Mouse (Mus musculus): ENCODE data around the gene Smim6. TPM values are rescaled to one million over a fixed set of nuclear protein-coding genes. Genes with fewer than 3 reads are reported as not detected.

Gene Smim6
- polyA plus RNA-seq, 1 experiment from 2014 or later, result 40.9 TPM

GRCm38 (mm10) chr11:115886446-115886845 is 25.4 kb upstream of the Smim6 start:
- ATAC-seq (ENCODE audit: insufficient read depth, low FRiP score, low read depth), result no peak
- 0 out of 2 replicates have a peak, but pooled peaks cover 3% of the 10 kb centered on the region for H3K27me3 ChIP-seq (replicated peaks)
- no peak overlapping the region for H3K4me2 ChIP-seq
- WGBS, result 83% methylated on average over 11 of the region's 11 CpGs
- H3K9me3 ChIP-seq, result no peaks in the 10 kb centered on the region
- H3K4me1 ChIP-seq, result no peaks in the 10 kb centered on the region
- no peaks in the 10 kb centered on the region for H3K36me3 ChIP-seq
- H3K4me3 ChIP-seq (replicated peaks), result no peak overlapping the region
- no peak overlapping the region for H3K9ac ChIP-seq
- H3K27ac ChIP-seq, result no peak overlapping the region

- Histone ChIP-seq H3K4me2 (no peak overlapping the region), H3K27me3 (replicated peaks) (0 out of 2 replicates have a peak, but pooled peaks cover under 1% of the 10 kb centered on the region), H3K9ac (no peak overlapping the region), H3K4me3 (replicated peaks) (no peak overlapping the region), H3K27ac (no peak overlapping the region), H3K36me3 (peaks cover 2% of the 10 kb centered on the region; the same call in 1 of the 2 replicates), H3K9me3 (no peaks in the 10 kb centered on the region), H3K4me1 (no peaks in the 10 kb centered on the region)
- ATAC-seq (ENCODE audit: insufficient read depth, low FRiP score, low read depth), result no peak
- WGBS, result 83% methylated on average over 5 of the region's 5 CpGs
Measured at GRCm38 (mm10) chr11:115888020-115888419, 23.8 kb upstream of the Smim6 start.

- no peaks in the 10 kb centered on the region for H3K27me3 ChIP-seq (replicated peaks)
- no peak overlapping the region for H3K4me3 ChIP-seq (replicated peaks)
- no peak overlapping the region for H3K9ac ChIP-seq
- no peaks in the 10 kb centered on the region for H3K4me1 ChIP-seq
- H3K4me2 ChIP-seq, result no peak overlapping the region
- H3K9me3 ChIP-seq, result no peaks in the 10 kb centered on the region
- no peak for ATAC-seq (ENCODE audit: insufficient read depth, low FRiP score, low read depth)
- H3K27ac ChIP-seq, result no peak overlapping the region
- WGBS, result 76% methylated on average over 6 of the region's 6 CpGs
- H3K36me3 ChIP-seq, result peaks cover 4% of the 10 kb centered on the region
Measured at GRCm38 (mm10) chr11:115889159-115889558, 22.7 kb upstream of the Smim6 start.

GRCm38 (mm10) chr11:115892213-115892612 is 19.6 kb upstream of the Smim6 start:
- Histone ChIP-seq H3K36me3 (peaks cover 4% of the 10 kb centered on the region), H3K4me1 (no peaks in the 10 kb centered on the region), H3K27ac (no peak overlapping the region), H3K9me3 (no peaks in the 10 kb centered on the region), H3K9ac (no peak overlapping the region), H3K4me3 (replicated peaks) (no peak overlapping the region), H3K27me3 (replicated peaks) (no peaks in the 10 kb centered on the region), H3K4me2 (no peak overlapping the region)
- WGBS, result 61% methylated on average over 6 of the region's 6 CpGs
- ATAC-seq (ENCODE audit: insufficient read depth, low FRiP score, low read depth), result no peak

- WGBS, result 91% methylated on average over 9 of the region's 9 CpGs
- no peak for ATAC-seq (ENCODE audit: insufficient read depth, low FRiP score, low read depth)
Measured at GRCm38 (mm10) chr11:115893071-115893470, 18.7 kb upstream of the Smim6 start.

GRCm38 (mm10) chr11:115894755-115895520 is 16.9 kb upstream of the Smim6 start:
- Histone ChIP-seq H3K36me3 (peaks cover 4% of the 10 kb centered on the region), H3K4me2 (no peak overlapping the region), H3K4me3 (replicated peaks) (no peak overlapping the region), H3K27me3 (replicated peaks) (no peaks in the 10 kb centered on the region), H3K9me3 (no peaks in the 10 kb centered on the region), H3K9ac (no peak overlapping the region), H3K4me1 (peaks cover 10% of the 10 kb centered on the region), H3K27ac (no peak overlapping the region)
- WGBS, result 68% methylated on average over 14 of the region's 14 CpGs
- ATAC-seq (ENCODE audit: insufficient read depth, low FRiP score, low read depth), result no peak

More at GRCm38 (mm10) chr11:115893071-115893470, 18.7 kb upstream of the Smim6 start:
- Histone ChIP-seq H3K9me3 (no peaks in the 10 kb centered on the region), H3K36me3 (peaks cover 4% of the 10 kb centered on the region), H3K27me3 (replicated peaks) (no peaks in the 10 kb centered on the region), H3K4me2 (no peak overlapping the region), H3K27ac (no peak overlapping the region), H3K4me3 (replicated peaks) (no peak overlapping the region), H3K9ac (no peak overlapping the region), H3K4me1 (no peaks in the 10 kb centered on the region)

- H3K36me3 ChIP-seq, result no peaks in the 10 kb centered on the region; the same call in 1 of the 2 replicates
- H3K4me3 ChIP-seq (replicated peaks), result no peak overlapping the region
- H3K9me3 ChIP-seq, result no peaks in the 10 kb centered on the region
- ATAC-seq (ENCODE audit: insufficient read depth, low FRiP score, low read depth), result no peak
- WGBS, result 79% methylated on average over 7 of the region's 7 CpGs
- no peaks in the 10 kb centered on the region for H3K27me3 ChIP-seq (replicated peaks)
- H3K4me2 ChIP-seq, result no peak overlapping the region
- H3K9ac ChIP-seq, result no peak overlapping the region
- H3K4me1 ChIP-seq, result peaks cover 27% of the 10 kb centered on the region
- H3K27ac ChIP-seq, result no peak overlapping the region
Measured at GRCm38 (mm10) chr11:115898446-115898845, 13.4 kb upstream of the Smim6 start.

- no peak for ATAC-seq (ENCODE audit: insufficient read depth, low FRiP score, low read depth)
- H3K27ac ChIP-seq, result no peak overlapping the region
- H3K36me3 ChIP-seq, result no peaks in the 10 kb centered on the region; the same call in 1 of the 2 replicates
- peaks cover 31% of the 10 kb centered on the region for H3K4me1 ChIP-seq
- H3K9ac ChIP-seq, result no peak overlapping the region
- no peaks in the 10 kb centered on the region for H3K27me3 ChIP-seq (replicated peaks)
- no peaks in the 10 kb centered on the region for H3K9me3 ChIP-seq
- H3K4me2 ChIP-seq, result no peak overlapping the region
- no peak overlapping the region for H3K4me3 ChIP-seq (replicated peaks)
- WGBS, result 24% methylated on average over 4 of the region's 4 CpGs
Measured at GRCm38 (mm10) chr11:115898886-115899285, 12.9 kb upstream of the Smim6 start.

GRCm38 (mm10) chr11:115899486-115900266 is 12.1 kb upstream of the Smim6 start, which contains the start of gene Smim5:
Gene Smim5 (plus strand): TSS chr11:115899966.
- Histone ChIP-seq H3K4me1 (peaks cover 39% of the 10 kb centered on the region), H3K36me3 (no peaks in the 10 kb centered on the region), H3K4me3 (replicated peaks) (no peak within 1 kb of the TSS), H3K27ac (peak within 1 kb of the TSS; percentile 40; the same call in 1 of the 2 replicates), H3K9me3 (no peaks in the 10 kb centered on the region), H3K27me3 (replicated peaks) (no peaks in the 10 kb centered on the region), H3K9ac (no peak within 1 kb of the TSS), H3K4me2 (no peak within 1 kb of the TSS)
- 29% methylated on average over 16 of the region's 16 CpGs for WGBS
- ATAC-seq (ENCODE audit: insufficient read depth, low FRiP score, low read depth), result peak; percentile 52

GRCm38 (mm10) chr11:115900561-115901337 is 11.1 kb upstream of the Smim6 start:
- WGBS, result 72% methylated on average over 8 of the region's 8 CpGs
- H3K4me1 ChIP-seq, result peaks cover 47% of the 10 kb centered on the region
- H3K4me2 ChIP-seq, result no peak overlapping the region
- no peaks in the 10 kb centered on the region for H3K36me3 ChIP-seq
- no peaks in the 10 kb centered on the region for H3K9me3 ChIP-seq
- no peak overlapping the region for H3K27ac ChIP-seq
- H3K9ac ChIP-seq, result no peak overlapping the region
- no peaks in the 10 kb centered on the region for H3K27me3 ChIP-seq (replicated peaks)
- ATAC-seq (ENCODE audit: insufficient read depth, low FRiP score, low read depth), result no peak
- H3K4me3 ChIP-seq (replicated peaks), result no peak overlapping the region

GRCm38 (mm10) chr11:115901338-115902161 is 10.3 kb upstream of the Smim6 start:
- Histone ChIP-seq H3K27ac (0 out of 2 replicates have a peak overlapping the region, but pooled peaks have one; percentile 44), H3K4me3 (replicated peaks) (no peak overlapping the region), H3K9ac (no peak overlapping the region), H3K27me3 (replicated peaks) (no peaks in the 10 kb centered on the region), H3K4me1 (peaks cover 47% of the 10 kb centered on the region), H3K9me3 (no peaks in the 10 kb centered on the region), H3K36me3 (no peaks in the 10 kb centered on the region), H3K4me2 (no peak overlapping the region)
- 83% methylated on average over 9 of the region's 9 CpGs for WGBS
- ATAC-seq (ENCODE audit: insufficient read depth, low FRiP score, low read depth), result peak; percentile 12; the same call in 1 of the 2 replicates

Measured in stomach, embryonic 15.5 days (tissue).